In genomic region chr10:7726501-7726812, GRCm38 (mm10) we compare ENCODE assay signal across 8 mouse cellular contexts. TPM values are rescaled to one million over a fixed set of nuclear protein-coding genes. Genes with fewer than 3 reads are reported as not detected.
DNase-seq lines count a peak whose midpoint lies in the region; ATAC-seq and TF ChIP-seq lines count a peak whose summit lies in the region.

No protein-coding gene starts in this region.

- no peak for ATAC-seq in embryonic facial prominence, embryonic 15.5 days (ENCODE audit: insufficient number of reproducible peaks, low FRiP score, low TSS enrichment, low read depth)
- no peak for ATAC-seq in limb, embryonic 14.5 days (ENCODE audit: low FRiP score, low read depth)
- ATAC-seq in stomach, postnatal 0 days (ENCODE audit: low FRiP score, low TSS enrichment) = no peak; the same call in 1 of the 2 replicates

- no peak for TF ChIP-seq POLR2A in thymus, adult 2 months (IDR thresholded peaks at IDR 0.05; ENCODE audit: control insufficient read depth, extremely low read depth, insufficient read depth, low read length, poor library complexity)
- TF ChIP-seq POLR2A in limb, embryonic 14.5 days (IDR thresholded peaks at IDR 0.05; ENCODE audit: borderline replicate concordance, extremely low read depth, insufficient read depth, insufficient read length) = no peak

- peak overlapping the region; percentile 21; the same call in 1 of the 2 replicates for H3K27ac ChIP-seq in thymus, adult 2 months (ENCODE audit: control insufficient read depth, insufficient read depth, low read length)
- H3K27ac ChIP-seq in embryonic facial prominence, embryonic 15.5 days (replicated peaks) = peak overlapping the region; percentile 84
- peak overlapping the region; percentile 72; the same call in 1 of the 2 replicates for H3K27ac ChIP-seq in limb, embryonic 14.5 days (replicated peaks; ENCODE audit: low read depth, low read length)
- peak overlapping the region; percentile 76 for H3K27ac ChIP-seq in stomach, postnatal 0 days (replicated peaks)

- H3K4me3 ChIP-seq in thymus, adult 2 months (ENCODE audit: control insufficient read depth, insufficient read depth, low read length) = peak overlapping the region; percentile 73
- peak overlapping the region; percentile 88 for H3K4me3 ChIP-seq in embryonic facial prominence, embryonic 15.5 days (replicated peaks)
- peak overlapping the region; percentile 88 for H3K4me3 ChIP-seq in limb, embryonic 14.5 days (replicated peaks; ENCODE audit: low read length)
- peak overlapping the region; percentile 75 for H3K4me3 ChIP-seq in stomach, postnatal 0 days (ENCODE audit: low read depth, low read length)

- no peaks in the 10 kb centered on the region for H3K27me3 ChIP-seq in thymus, adult 2 months (ENCODE audit: control insufficient read depth, insufficient read depth, low read length)
- H3K27me3 ChIP-seq in embryonic facial prominence, embryonic 15.5 days = no peaks in the 10 kb centered on the region
- no peaks in the 10 kb centered on the region for H3K27me3 ChIP-seq in limb, embryonic 14.5 days (ENCODE audit: control insufficient read depth, insufficient read depth, low read length)
- H3K27me3 ChIP-seq in stomach, postnatal 0 days (ENCODE audit: control insufficient read depth, insufficient read depth, low read length) = no peaks in the 10 kb centered on the region

- peak overlapping the region; percentile 77 for H3K4me2 ChIP-seq in embryonic facial prominence, embryonic 15.5 days (replicated peaks)
- H3K4me2 ChIP-seq in limb, embryonic 14.5 days (replicated peaks; ENCODE audit: low read depth, low read length, severe bottlenecking) = peak overlapping the region; percentile 60
- peak overlapping the region; percentile 77 for H3K4me2 ChIP-seq in stomach, postnatal 0 days (replicated peaks; ENCODE audit: low read depth)

- H3K9me3 ChIP-seq in embryonic facial prominence, embryonic 15.5 days (replicated peaks) = no peaks in the 10 kb centered on the region
- H3K9me3 ChIP-seq in limb, embryonic 14.5 days (ENCODE audit: control insufficient read depth, low read length) = no peaks in the 10 kb centered on the region
- no peaks in the 10 kb centered on the region for H3K9me3 ChIP-seq in stomach, postnatal 0 days (ENCODE audit: control insufficient read depth, low read length)

- TF ChIP-seq EP300 in stomach, postnatal 0 days (optimal IDR thresholded peaks at IDR 0.05) = no peak

- DNase-seq in thymus, adult 2 months = no peak
- DNase-seq in thymus, postnatal 4 days = no peak
- DNase-seq in limb, embryonic 14.5 days (ENCODE audit: low spot score) = no peak
- DNase-seq in stomach, postnatal 0 days (ENCODE audit: low spot score) = no peak
- no peak for DNase-seq in layer of hippocampus, adult 9-11 months
- DNase-seq in adrenal gland, adult 8-10 months = no peak
- DNase-seq in left cerebral cortex, adult 11 months (ENCODE audit: low spot score) = no peak

- H3K36me3 ChIP-seq in thymus, adult 2 months (ENCODE audit: control insufficient read depth, insufficient read depth, low read length) = no peaks in the 10 kb centered on the region
- no peaks in the 10 kb centered on the region for H3K36me3 ChIP-seq in embryonic facial prominence, embryonic 15.5 days
- no peaks in the 10 kb centered on the region for H3K36me3 ChIP-seq in limb, embryonic 14.5 days (ENCODE audit: control insufficient read depth, insufficient read depth, low read length)
- no peaks in the 10 kb centered on the region for H3K36me3 ChIP-seq in stomach, postnatal 0 days (ENCODE audit: control insufficient read depth, insufficient read depth, low read length)

- under 1% methylated on average over 8 of the region's 8 CpGs for WGBS in thymus, adult 2 months
- 0% methylated on average over 8 of the region's 8 CpGs for WGBS in embryonic facial prominence, embryonic 15.5 days
- 0% methylated on average over 8 of the region's 8 CpGs for WGBS in limb, embryonic 14.5 days
- under 1% methylated on average over 8 of the region's 8 CpGs for WGBS in stomach, postnatal 0 days

- H3K4me1 ChIP-seq in thymus, adult 2 months (replicated peaks; ENCODE audit: control insufficient read depth, insufficient read depth, low read length) = peaks cover 5% of the 10 kb centered on the region
- peaks cover 5% of the 10 kb centered on the region for H3K4me1 ChIP-seq in embryonic facial prominence, embryonic 15.5 days
- peaks cover 5% of the 10 kb centered on the region for H3K4me1 ChIP-seq in limb, embryonic 14.5 days (ENCODE audit: control insufficient read depth, insufficient read depth, low read length)
- no peaks in the 10 kb centered on the region for H3K4me1 ChIP-seq in stomach, postnatal 0 days (replicated peaks; ENCODE audit: control insufficient read depth, insufficient read depth)

- no peak for TF ChIP-seq CTCF in thymus, adult 2 months (IDR thresholded peaks at IDR 0.05; ENCODE audit: borderline replicate concordance, control insufficient read depth, extremely low read depth, insufficient read depth, low read length, poor library complexity)
- TF ChIP-seq CTCF in stomach, postnatal 0 days (IDR thresholded peaks at IDR 0.05; ENCODE audit: low read depth) = no peak

- H3K9ac ChIP-seq in embryonic facial prominence, embryonic 15.5 days = peak overlapping the region; percentile 65
- peak overlapping the region; percentile 77 for H3K9ac ChIP-seq in limb, embryonic 14.5 days (ENCODE audit: low read depth, low read length, severe bottlenecking)
- peak overlapping the region; percentile 64 for H3K9ac ChIP-seq in stomach, postnatal 0 days (ENCODE audit: low read length)

RNA-seq across cellular contexts. Expression of gene Katna1, which starts 0.7 kb away (rescaled TPM):
- 5.4 and 8.0 TPM in 2 replicates for polyA plus RNA-seq in thymus, adult 2 months (2012; rRNA removed)
- polyA plus RNA-seq in embryonic facial prominence, embryonic 15.5 days (2015; fragmentation: Nextera tagmentation; extraction: Ambion mirVana) = 53.7 and 58.5 TPM in 2 replicates
- 16.6 and 22.7 TPM in 2 replicates for polyA plus RNA-seq in limb, embryonic 14.5 days (2012; rRNA removed)
- 58.4 and 59.8 TPM in 2 replicates for polyA plus RNA-seq in limb, embryonic 14.5 days (2014; fragmentation: Nextera tagmentation; extraction: Ambion mirVana)
- 40.2 and 42.5 TPM in 2 replicates for polyA plus RNA-seq in stomach, postnatal 0 days (2015; fragmentation: Nextera tagmentation; extraction: Ambion mirVana)
- total RNA-seq in adrenal gland, adult 8-10 months (2022) = 10 to 100 TPM; 32.4 to 35.4 (median 32.6) TPM

RNA-seq across cellular contexts. Expression of gene Lats1, which starts 45.4 kb away (rescaled TPM):
- 17.3 and 17.9 TPM in 2 replicates for polyA plus RNA-seq in thymus, adult 2 months (2012; rRNA removed)
- 8.7 and 9.0 TPM in 2 replicates for polyA plus RNA-seq in embryonic facial prominence, embryonic 15.5 days (2015; fragmentation: Nextera tagmentation; extraction: Ambion mirVana)
- polyA plus RNA-seq in limb, embryonic 14.5 days (2012; rRNA removed) = 21.5 and 24.0 TPM in 2 replicates
- polyA plus RNA-seq in limb, embryonic 14.5 days (2014; fragmentation: Nextera tagmentation; extraction: Ambion mirVana) = 12.0 and 14.0 TPM in 2 replicates
- polyA plus RNA-seq in stomach, postnatal 0 days (2015; fragmentation: Nextera tagmentation; extraction: Ambion mirVana) = 4.7 TPM in 2 replicates
- total RNA-seq in adrenal gland, adult 8-10 months (2022) = 10 to 100 TPM; 47.9 to 54.8 (median 53.3) TPM

RNA-seq across cellular contexts. Expression of gene Pcmt1, which starts 45.5 kb away (rescaled TPM):
- 35.5 and 35.6 TPM in 2 replicates for polyA plus RNA-seq in thymus, adult 2 months (2012; rRNA removed)
- 124 and 128 TPM in 2 replicates for polyA plus RNA-seq in embryonic facial prominence, embryonic 15.5 days (2015; fragmentation: Nextera tagmentation; extraction: Ambion mirVana)
- 52.1 and 66.5 TPM in 2 replicates for polyA plus RNA-seq in limb, embryonic 14.5 days (2012; rRNA removed)
- polyA plus RNA-seq in limb, embryonic 14.5 days (2014; fragmentation: Nextera tagmentation; extraction: Ambion mirVana) = 115 and 125 TPM in 2 replicates
- polyA plus RNA-seq in stomach, postnatal 0 days (2015; fragmentation: Nextera tagmentation; extraction: Ambion mirVana) = 61.0 and 65.7 TPM in 2 replicates
- 10 to 100 TPM; 76.6 to 89.1 (median 83.4) TPM for total RNA-seq in adrenal gland, adult 8-10 months (2022)

RNA-seq across cellular contexts. Expression of gene Nup43, which starts 59.2 kb away (rescaled TPM):
- 13.2 and 14.2 TPM in 2 replicates for polyA plus RNA-seq in thymus, adult 2 months (2012; rRNA removed)
- polyA plus RNA-seq in embryonic facial prominence, embryonic 15.5 days (2015; fragmentation: Nextera tagmentation; extraction: Ambion mirVana) = 38.2 and 38.3 TPM in 2 replicates
- polyA plus RNA-seq in limb, embryonic 14.5 days (2012; rRNA removed) = 34.7 and 36.8 TPM in 2 replicates
- 47.1 and 49.1 TPM in 2 replicates for polyA plus RNA-seq in limb, embryonic 14.5 days (2014; fragmentation: Nextera tagmentation; extraction: Ambion mirVana)
- polyA plus RNA-seq in stomach, postnatal 0 days (2015; fragmentation: Nextera tagmentation; extraction: Ambion mirVana) = 16.7 and 17.5 TPM in 2 replicates
- 10 to 100 TPM; 10.8 to 12.1 (median 11.6) TPM for total RNA-seq in adrenal gland, adult 8-10 months (2022)

Comparison
In these comparisons a context has a peak if more than half of its experiments do, and no peak if none do; other contexts are left out.
1. H3K27ac ChIP-seq: peak in every context shown above with its lines; median percentile 84 in embryonic facial prominence, embryonic 15.5 days; 76 in stomach, postnatal 0 days; 72 in limb, embryonic 14.5 days; 21 in thymus, adult 2 months.